Mouse (Mus musculus): ENCODE measurements around the gene Shf. TPM values are rescaled to one million over a fixed set of nuclear protein-coding genes. Genes with fewer than 3 reads are reported as not detected.
A peak's percentile ranks its signal among the peaks of the same experiment; 100 is the strongest.

Gene Shf
- polyA plus RNA-seq, 1 experiment from 2014 or later: 1.7 TPM

DNA sequence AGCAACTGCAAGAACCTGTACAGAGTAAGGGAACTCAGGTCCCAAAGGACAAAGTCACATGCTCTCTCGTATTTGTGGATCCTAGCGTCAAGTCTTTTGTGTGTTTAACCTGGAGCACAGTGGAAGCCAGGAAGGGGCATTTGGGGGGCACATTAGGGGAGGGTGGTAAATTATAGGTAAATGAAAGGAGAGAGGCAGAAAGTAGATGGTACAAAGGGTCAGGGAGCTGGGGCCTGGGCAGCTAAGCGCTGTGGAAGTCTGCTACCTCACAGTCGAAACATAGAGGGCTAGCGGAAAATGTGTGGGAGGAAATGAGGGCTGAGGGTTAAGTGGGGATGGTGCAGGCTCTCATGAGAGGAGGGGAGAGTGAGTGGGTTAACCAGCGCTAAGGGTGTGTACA, 13.2 kb upstream of the Shf start:
- H3K9me3 ChIP-seq (ENCODE audit: control insufficient read depth, low read length): no peaks in the 10 kb centered on the region
- H3K9ac ChIP-seq (ENCODE audit: low read length): no peak overlapping the region
- no peaks in the 10 kb centered on the region for H3K36me3 ChIP-seq (ENCODE audit: control insufficient read depth, insufficient read depth, low read length)
- no peak overlapping the region for H3K4me3 ChIP-seq (ENCODE audit: low read depth, low read length)
- TF ChIP-seq EP300 (optimal IDR thresholded peaks at IDR 0.05): no peak
- TF ChIP-seq CTCF (IDR thresholded peaks at IDR 0.05; ENCODE audit: low read depth): no peak
- no peaks in the 10 kb centered on the region for H3K27me3 ChIP-seq (ENCODE audit: control insufficient read depth, insufficient read depth, low read length)
- no peak for DNase-seq (ENCODE audit: low spot score)
- no peak overlapping the region for H3K4me2 ChIP-seq (replicated peaks; ENCODE audit: low read depth)
- ATAC-seq (ENCODE audit: low FRiP score, low TSS enrichment): no peak
- no peaks in the 10 kb centered on the region for H3K4me1 ChIP-seq (replicated peaks; ENCODE audit: control insufficient read depth, insufficient read depth)
- no peak overlapping the region for H3K27ac ChIP-seq (replicated peaks)
- WGBS: 75% methylated on average over 6 of the region's 6 CpGs

- Histone ChIP-seq H3K9ac (ENCODE audit: low read length) (no peak overlapping the region), H3K27me3 (ENCODE audit: control insufficient read depth, insufficient read depth, low read length) (no peaks in the 10 kb centered on the region), H3K9me3 (ENCODE audit: control insufficient read depth, low read length) (no peaks in the 10 kb centered on the region), H3K36me3 (ENCODE audit: control insufficient read depth, insufficient read depth, low read length) (no peaks in the 10 kb centered on the region), H3K27ac (replicated peaks) (no peak overlapping the region), H3K4me1 (replicated peaks; ENCODE audit: control insufficient read depth, insufficient read depth) (no peaks in the 10 kb centered on the region), H3K4me2 (replicated peaks; ENCODE audit: low read depth) (no peak overlapping the region), H3K4me3 (ENCODE audit: low read depth, low read length) (no peak overlapping the region)
- DNase-seq (ENCODE audit: low spot score) (no peak), ATAC-seq (ENCODE audit: low FRiP score, low TSS enrichment) (no peak)
- 66% methylated on average over 16 of the region's 16 CpGs for WGBS
- TF ChIP-seq CTCF (IDR thresholded peaks at IDR 0.05; ENCODE audit: low read depth): no peak
- TF ChIP-seq EP300 (optimal IDR thresholded peaks at IDR 0.05): no peak
Observed at GRCm38 (mm10) chr2:122381329-122382103, 12.6 kb upstream of the Shf start.

- Histone ChIP-seq H3K27me3 (ENCODE audit: control insufficient read depth, insufficient read depth, low read length) (no peaks in the 10 kb centered on the region), H3K36me3 (ENCODE audit: control insufficient read depth, insufficient read depth, low read length) (no peaks in the 10 kb centered on the region), H3K4me3 (ENCODE audit: low read depth, low read length) (peak overlapping the region; percentile 27), H3K4me2 (replicated peaks; ENCODE audit: low read depth) (peak overlapping the region; percentile 46), H3K9me3 (ENCODE audit: control insufficient read depth, low read length) (no peaks in the 10 kb centered on the region), H3K27ac (replicated peaks) (no peak overlapping the region), H3K4me1 (replicated peaks; ENCODE audit: control insufficient read depth, insufficient read depth) (no peaks in the 10 kb centered on the region), H3K9ac (ENCODE audit: low read length) (0 out of 2 replicates have a peak overlapping the region, but pooled peaks have one; percentile 8)
- no peak for ATAC-seq (ENCODE audit: low FRiP score, low TSS enrichment)
- peak; percentile 53 for DNase-seq (ENCODE audit: low spot score)
- TF ChIP-seq CTCF (IDR thresholded peaks at IDR 0.05; ENCODE audit: low read depth): peak; percentile 89
- TF ChIP-seq EP300 (optimal IDR thresholded peaks at IDR 0.05): no peak
- 10% methylated on average over 11 of the region's 11 CpGs for WGBS
Observed at GRCm38 (mm10) chr2:122380768-122381311, 11.9 kb upstream of the Shf start.

- TF ChIP-seq EP300 (optimal IDR thresholded peaks at IDR 0.05) (no peak), CTCF (IDR thresholded peaks at IDR 0.05; ENCODE audit: low read depth) (no peak)
- H3K9me3 ChIP-seq (ENCODE audit: control insufficient read depth, low read length): no peaks in the 10 kb centered on the region
- no peak overlapping the region for H3K4me3 ChIP-seq (ENCODE audit: low read depth, low read length)
- no peak overlapping the region for H3K9ac ChIP-seq (ENCODE audit: low read length)
- H3K27ac ChIP-seq (replicated peaks): no peak overlapping the region
- WGBS: 38% methylated on average over 2 of the region's 2 CpGs
- H3K4me1 ChIP-seq (replicated peaks; ENCODE audit: control insufficient read depth, insufficient read depth): no peaks in the 10 kb centered on the region
- ATAC-seq (ENCODE audit: low FRiP score, low TSS enrichment) (no peak), DNase-seq (ENCODE audit: low spot score) (no peak)
- H3K27me3 ChIP-seq (ENCODE audit: control insufficient read depth, insufficient read depth, low read length): no peaks in the 10 kb centered on the region
- H3K36me3 ChIP-seq (ENCODE audit: control insufficient read depth, insufficient read depth, low read length): no peaks in the 10 kb centered on the region
- no peak overlapping the region for H3K4me2 ChIP-seq (replicated peaks; ENCODE audit: low read depth)
Observed at GRCm38 (mm10) chr2:122379292-122379650, 10.3 kb upstream of the Shf start.

GRCm38 (mm10) chr2:122378421-122379291, 9.7 kb upstream of the Shf start:
- Histone ChIP-seq H3K9ac (ENCODE audit: low read length) (0 out of 2 replicates have a peak overlapping the region, but pooled peaks have one; percentile 13), H3K4me1 (replicated peaks; ENCODE audit: control insufficient read depth, insufficient read depth) (no peaks in the 10 kb centered on the region), H3K27ac (replicated peaks) (peak overlapping the region; percentile 88; the same call in 1 of the 2 replicates), H3K4me3 (ENCODE audit: low read depth, low read length) (peak overlapping the region; percentile 58), H3K4me2 (replicated peaks; ENCODE audit: low read depth) (peak overlapping the region; percentile 43), H3K27me3 (ENCODE audit: control insufficient read depth, insufficient read depth, low read length) (no peaks in the 10 kb centered on the region), H3K9me3 (ENCODE audit: control insufficient read depth, low read length) (no peaks in the 10 kb centered on the region), H3K36me3 (ENCODE audit: control insufficient read depth, insufficient read depth, low read length) (no peaks in the 10 kb centered on the region)
- ATAC-seq (ENCODE audit: low FRiP score, low TSS enrichment) (no peak), DNase-seq (ENCODE audit: low spot score) (no peak)
- peak; percentile 79 for TF ChIP-seq CTCF (IDR thresholded peaks at IDR 0.05; ENCODE audit: low read depth)
- TF ChIP-seq EP300 (optimal IDR thresholded peaks at IDR 0.05): no peak
- WGBS: 19% methylated on average over 8 of the region's 8 CpGs

All from stomach, postnatal 0 days (tissue).